Mouse (Mus musculus) left cerebral cortex, postnatal 25 days (tissue): ENCODE results near the gene Tbk1. TPM values are rescaled to one million over a fixed set of nuclear protein-coding genes. Genes with fewer than 3 reads are reported as not detected.

Experiments
- DNase-seq, 2 experiments: peaks; one replicate each; pipeline ENCODE4 v3.0.0; 2022; ENCODE audit warnings: low spot score in 2 of 2, mixed read lengths in 1 of 2
- intact Hi-C: fragments of 180-260 bp; cut with DNase I; formaldehyde crosslinking; loops from one replicate; pipeline ENCODE4 v1.15.1; 2025
- total RNA-seq, 2 experiments: library from RNA; stranded (reverse); gene quantifications; 2 replicates each; pipeline ENCODE4 v1.2.3; 2021

Tbk1 gene
- total RNA-seq, 2 experiments from 2014 or later = 46.1 to 49.4 TPM

GRCm38 (mm10) chr10:121601272-121601671, 14.7 kb upstream of the Tbk1 start:
- DNase-seq = no peak
- intact Hi-C loops = no loop called here

- DNase-seq = no peak
- intact Hi-C loops = no loop called here
These were observed 10.0 kb upstream of the Tbk1 start for GRCm38 (mm10) chr10:121596580-121596979.

- DNase-seq = peak in 1 of 2 experiments; percentile 46
- intact Hi-C loops = no loop called here
These were observed 4.5 kb upstream of the Tbk1 start for GRCm38 (mm10) chr10:121591106-121591505.

DNA sequence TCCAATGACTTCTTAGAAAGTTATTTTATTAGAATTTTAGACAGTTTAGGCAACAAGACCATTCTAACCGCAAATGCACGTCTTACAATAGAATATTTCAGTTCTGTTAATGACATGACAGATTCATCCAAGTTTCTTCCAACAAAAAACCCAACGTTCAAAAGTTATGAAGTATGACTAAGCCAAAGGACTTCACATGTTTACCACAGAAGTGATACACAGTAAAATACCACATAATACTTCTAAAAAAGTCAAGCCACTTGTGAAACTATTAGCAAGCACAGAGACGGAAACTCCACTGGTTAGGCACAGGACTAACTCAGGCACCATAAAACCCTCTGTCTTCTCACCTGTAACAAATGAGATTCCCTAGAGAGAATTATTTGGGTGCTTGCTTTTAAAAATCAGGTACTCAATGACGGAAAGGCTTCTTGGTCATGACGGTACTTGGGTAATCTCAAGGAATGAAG, 819 bp upstream of the Tbk1 start:
- intact Hi-C loops = loop anchor here (5.0 kb wide), 1 partner anchor 40 kb away; the partner anchor contains the start of gene Xpot
- no peak for DNase-seq

GRCm38 (mm10) chr10:121585791-121586642, 570 bp downstream of the Tbk1 start:
- intact Hi-C loops = loop anchor here (5.0 kb wide), 1 partner anchor 41 kb away; the partner anchor contains the start of gene Xpot
- peak in 1 of 2 experiments; percentile 14 for DNase-seq

DNA sequence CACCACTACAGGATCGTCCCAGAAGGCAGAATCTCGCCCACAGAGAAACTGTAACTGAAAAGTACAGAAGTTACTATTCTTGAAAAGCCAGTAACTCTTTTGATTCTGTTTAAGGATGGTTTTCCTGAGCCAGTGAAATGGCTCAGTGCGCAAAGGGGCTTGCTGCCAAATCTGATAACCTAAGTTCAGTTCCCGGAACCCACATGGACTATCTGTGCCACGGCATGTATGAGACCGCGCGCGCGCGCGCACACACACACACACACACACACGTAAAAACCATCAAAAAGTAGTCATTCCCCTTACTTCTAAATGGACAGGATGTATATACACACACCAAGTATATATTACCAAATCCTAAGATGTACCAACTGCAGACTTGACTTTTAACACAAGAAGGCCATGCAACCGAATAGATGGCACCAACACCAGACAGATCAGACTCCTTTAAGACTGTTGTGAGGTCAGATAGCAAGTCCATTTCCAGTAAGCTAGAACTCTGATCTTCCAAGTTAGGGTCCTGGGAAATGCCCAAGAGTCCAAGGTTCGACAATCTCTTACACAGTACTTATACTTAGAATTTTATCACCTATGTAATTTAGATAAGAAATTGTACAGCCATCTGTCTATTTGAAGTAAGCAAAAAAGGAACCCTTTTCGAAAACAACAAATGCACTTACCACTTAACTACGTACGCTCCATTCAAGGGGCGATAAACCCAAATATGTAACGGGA, 1.4 kb downstream of the Tbk1 start:
- intact Hi-C loops = loop anchor here (5.0 kb wide), 1 partner anchor 42 kb away; the partner anchor contains the start of gene Xpot

GRCm38 (mm10) chr10:121584033-121584432, 2.6 kb downstream of the Tbk1 start:
- intact Hi-C loops = no loop called here
- no peak for DNase-seq

More for the DNA sequence above, 1.4 kb downstream of the Tbk1 start:
- DNase-seq = no peak

- no peak for DNase-seq
- intact Hi-C loops = no loop called here
These were observed 3.6 kb downstream of the Tbk1 start for GRCm38 (mm10) chr10:121583016-121583415.

DNA sequence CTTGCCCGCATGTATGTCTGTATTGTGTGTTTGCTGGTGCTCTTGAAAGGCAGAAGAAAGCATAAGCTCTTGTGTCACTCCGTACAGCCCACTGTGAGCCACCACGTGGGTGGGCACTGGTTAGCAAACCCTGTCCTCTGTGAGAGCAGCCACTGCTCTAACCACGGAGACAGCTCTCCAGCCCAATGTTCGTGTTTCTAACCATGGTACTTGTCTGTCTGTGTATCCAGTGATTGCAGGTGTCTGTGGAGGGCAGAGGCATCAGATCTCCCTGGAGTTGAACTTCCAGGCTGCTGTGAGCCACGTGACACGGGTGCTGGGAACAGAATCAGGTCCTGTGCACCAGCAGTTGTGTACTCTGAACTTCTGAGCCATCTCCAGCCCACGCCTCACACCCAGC, 4.3 kb downstream of the Tbk1 start:
- DNase-seq = no peak
- intact Hi-C loops = no loop called here

DNA sequence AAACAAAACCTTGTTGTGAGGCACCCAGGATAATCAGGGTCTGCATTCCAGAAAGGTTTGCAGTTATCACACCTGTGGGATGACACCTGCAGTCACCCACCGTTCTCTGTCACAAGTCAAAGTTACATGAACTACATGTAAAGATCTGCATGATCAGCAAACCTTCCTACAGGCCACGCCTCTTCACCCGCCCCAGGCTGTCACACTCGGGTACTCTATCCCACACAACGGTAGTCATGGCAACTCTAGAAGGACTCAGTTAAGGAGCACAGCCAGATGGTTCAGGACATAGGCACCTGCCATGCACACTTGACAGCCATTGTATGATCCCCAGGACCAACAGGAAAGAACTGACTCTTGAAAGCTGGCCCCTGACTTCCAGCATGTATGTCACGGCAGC, 5.2 kb downstream of the Tbk1 start:
- peak in 1 of 2 experiments; percentile 26 for DNase-seq
- intact Hi-C loops = no loop called here

DNA sequence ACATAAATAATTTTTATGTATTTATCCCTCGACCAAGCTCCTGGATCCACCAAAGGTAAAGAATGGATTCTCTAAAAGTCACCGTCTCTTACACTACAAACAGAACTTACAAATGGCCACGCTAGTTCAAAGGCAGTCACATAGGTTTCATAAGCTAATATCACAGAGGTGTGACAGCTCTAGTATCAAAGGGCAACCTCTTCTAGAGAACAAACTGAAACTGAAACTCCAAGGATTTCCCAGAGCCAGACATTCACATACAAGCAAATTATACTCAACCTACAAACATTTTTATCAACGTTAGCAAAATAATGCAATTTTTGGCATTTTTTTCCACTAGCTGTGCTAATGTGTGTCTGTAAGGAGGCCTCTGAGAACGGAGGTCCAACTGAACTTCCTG, 6.2 kb downstream of the Tbk1 start:
- intact Hi-C loops = no loop called here
- no peak for DNase-seq

- intact Hi-C loops = no loop called here
- DNase-seq = no peak
These were observed 10.2 kb downstream of the Tbk1 start for GRCm38 (mm10) chr10:121576372-121576771.

DNA sequence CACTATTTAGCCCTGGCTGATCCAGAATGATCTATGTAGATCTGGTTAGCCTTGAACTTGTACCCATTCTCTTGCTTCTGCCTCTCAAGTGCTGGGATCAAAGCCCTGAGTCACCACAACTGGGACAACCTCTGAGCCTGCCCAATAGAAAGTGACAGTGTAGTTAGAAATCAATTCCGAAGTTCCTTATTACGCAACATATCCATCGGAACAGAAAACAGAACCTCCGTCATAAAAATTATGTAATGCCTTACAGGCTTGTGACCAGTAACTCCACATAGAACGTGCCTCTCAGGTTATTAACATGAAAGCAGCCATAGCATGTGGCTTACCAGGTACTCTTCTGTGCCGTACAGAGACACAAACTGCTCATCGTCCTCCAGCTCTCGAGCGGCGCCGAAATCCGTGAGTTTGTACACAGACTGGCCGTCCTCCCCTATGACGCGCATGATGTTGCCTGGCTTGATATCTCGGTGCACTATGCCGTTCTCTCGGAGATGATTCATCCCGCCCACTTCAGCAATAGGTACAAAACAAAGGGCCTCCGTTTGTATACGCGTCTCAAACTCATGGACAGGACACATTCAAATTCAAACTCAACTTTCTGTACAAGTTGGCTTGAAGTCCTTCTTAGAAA, 15.0 kb downstream of the Tbk1 start:
- intact Hi-C loops = no loop called here
- no peak for DNase-seq

GRCm38 (mm10) chr10:121571031-121571430, 15.6 kb downstream of the Tbk1 start:
- intact Hi-C loops = no loop called here
- no peak for DNase-seq

GRCm38 (mm10) chr10:121569796-121570195, 16.8 kb downstream of the Tbk1 start:
- intact Hi-C loops = no loop called here
- DNase-seq = no peak

DNA sequence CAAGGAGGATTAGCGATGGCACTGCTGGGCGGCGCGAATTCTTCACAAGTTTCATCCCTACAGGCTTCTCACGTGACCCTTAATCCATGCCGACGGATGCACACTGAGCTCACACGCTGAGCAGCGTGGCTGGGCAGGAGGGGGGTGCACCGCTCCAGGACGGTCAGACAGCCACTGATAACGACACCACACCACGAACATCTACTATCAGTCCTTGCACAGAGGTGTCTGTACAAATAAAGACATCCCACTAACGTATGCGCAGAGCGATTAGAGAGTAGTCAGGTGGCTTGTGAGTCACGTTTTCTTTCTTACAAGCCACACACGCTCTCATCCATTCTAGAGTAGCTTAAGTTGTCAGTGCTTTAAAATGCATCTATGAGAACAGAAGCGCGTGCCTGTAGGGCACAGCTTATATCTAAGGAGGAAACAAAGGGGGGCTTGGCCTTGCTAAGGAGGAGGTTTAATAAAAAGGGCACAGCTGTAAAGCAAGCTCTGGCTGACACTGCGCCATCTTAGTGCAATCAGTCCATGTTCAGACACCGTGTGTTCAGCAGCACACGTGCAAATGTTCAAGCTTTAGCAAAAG, 17.5 kb downstream of the Tbk1 start:
- no peak for DNase-seq

DNA sequence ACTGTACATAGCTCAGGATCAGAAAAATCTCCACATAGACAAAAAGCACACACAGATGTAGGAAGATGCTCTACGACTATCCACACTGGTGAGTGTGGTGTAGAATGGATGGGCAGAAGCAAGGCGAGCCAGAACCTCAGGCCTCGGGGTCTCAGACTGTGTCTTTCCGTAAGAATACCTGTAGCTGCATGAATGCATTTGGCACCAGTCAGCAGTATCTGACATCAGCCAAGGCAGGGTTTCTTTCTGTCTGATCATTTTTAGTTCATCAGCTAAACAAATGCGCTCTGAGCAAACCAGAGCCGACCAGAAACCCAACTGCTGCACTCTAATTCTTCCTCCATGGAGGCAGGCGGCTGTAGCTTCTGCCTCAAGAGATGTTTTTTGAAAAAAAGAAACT, 18.1 kb downstream of the Tbk1 start:
- DNase-seq = no peak
- intact Hi-C loops = no loop called here

More for the DNA sequence above, 17.5 kb downstream of the Tbk1 start:
- intact Hi-C loops = no loop called here

DNA sequence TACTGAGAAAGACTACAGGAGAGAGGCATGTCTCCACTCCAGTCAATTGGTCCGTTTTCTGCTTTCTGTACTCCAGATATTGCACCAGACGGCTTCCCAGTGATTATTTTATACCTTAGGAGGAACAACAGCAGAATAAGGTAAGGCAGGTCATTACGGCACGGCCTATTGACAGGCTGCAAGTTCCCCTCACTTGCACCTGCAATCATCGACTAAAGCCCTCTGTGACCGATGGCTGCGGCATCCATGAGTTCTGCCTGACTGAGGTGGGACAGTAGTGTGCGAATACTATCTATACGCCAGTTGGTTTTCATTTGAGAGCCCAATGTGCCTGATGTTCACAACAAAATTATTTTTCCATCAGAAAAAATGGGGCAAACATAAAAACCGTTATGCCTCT, 18.6 kb downstream of the Tbk1 start:
- intact Hi-C loops = no loop called here
- DNase-seq = no peak

GRCm38 (mm10) chr10:121564447-121564846, 22.1 kb downstream of the Tbk1 start:
- DNase-seq = no peak
- intact Hi-C loops = no loop called here

DNA sequence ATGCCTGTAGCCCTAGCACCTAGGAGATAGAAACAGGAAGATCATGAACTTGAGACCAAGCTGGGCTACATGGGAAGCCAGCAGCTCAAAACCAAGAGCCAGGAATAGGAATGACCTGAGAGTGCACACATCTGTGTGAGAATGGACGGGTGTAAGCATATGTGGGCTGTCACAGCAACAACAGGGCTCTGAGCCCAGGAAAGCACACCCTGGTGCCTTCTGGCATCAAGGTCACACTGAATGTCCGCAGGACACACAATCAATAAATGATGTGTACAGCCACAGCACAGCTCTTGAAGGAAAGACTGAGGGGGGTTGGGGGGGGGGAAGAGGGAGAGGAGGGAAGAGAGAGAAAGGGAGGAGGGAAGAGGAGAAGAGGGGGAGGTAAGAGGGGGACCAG, 28.4 kb downstream of the Tbk1 start:
- intact Hi-C loops = no loop called here
- no peak for DNase-seq
